Mouse (Mus musculus): ENCODE data around the gene Chrm4. TPM values are rescaled to one million over a fixed set of nuclear protein-coding genes. Genes with fewer than 3 reads are reported as not detected.
A peak's percentile ranks its signal among the peaks of the same experiment; 100 is the strongest.

Chrm4 gene
- polyA plus RNA-seq, 1 experiment from 2014 or later: 0.25 TPM

GRCm38 (mm10) chr2:91958701-91959457 is 31.8 kb downstream of the Chrm4 start:
- Histone ChIP-seq H3K4me2 (replicated peaks) (no peak overlapping the region), H3K27me3 (no peaks in the 10 kb centered on the region), H3K36me3 (0 out of 2 replicates have a peak, but pooled peaks cover 4% of the 10 kb centered on the region), H3K9ac (no peak overlapping the region), H3K9me3 (replicated peaks) (no peaks in the 10 kb centered on the region), H3K4me1 (peaks cover 69% of the 10 kb centered on the region), H3K4me3 (replicated peaks) (no peak overlapping the region), H3K27ac (replicated peaks) (no peak overlapping the region)
- no peak for ATAC-seq (ENCODE audit: insufficient number of reproducible peaks, low FRiP score, low TSS enrichment, low read depth)
- 45% methylated on average over 10 of the region's 10 CpGs for WGBS

GRCm38 (mm10) chr2:91959544-91960410 is 32.7 kb downstream of the Chrm4 start:
- no peak overlapping the region for H3K4me3 ChIP-seq (replicated peaks)
- H3K27me3 ChIP-seq: no peaks in the 10 kb centered on the region
- H3K36me3 ChIP-seq: 0 out of 2 replicates have a peak, but pooled peaks cover 4% of the 10 kb centered on the region
- H3K4me1 ChIP-seq: peaks cover 66% of the 10 kb centered on the region
- H3K27ac ChIP-seq (replicated peaks): no peak overlapping the region
- no peak overlapping the region for H3K4me2 ChIP-seq (replicated peaks)
- WGBS: 71% methylated on average over 11 of the region's 11 CpGs
- no peaks in the 10 kb centered on the region for H3K9me3 ChIP-seq (replicated peaks)
- no peak for ATAC-seq (ENCODE audit: insufficient number of reproducible peaks, low FRiP score, low TSS enrichment, low read depth)
- H3K9ac ChIP-seq: no peak overlapping the region

- Histone ChIP-seq H3K9me3 (replicated peaks) (no peaks in the 10 kb centered on the region), H3K4me2 (replicated peaks) (no peak overlapping the region), H3K4me1 (peaks cover 63% of the 10 kb centered on the region), H3K36me3 (0 out of 2 replicates have a peak, but pooled peaks cover 4% of the 10 kb centered on the region), H3K27ac (replicated peaks) (no peak overlapping the region), H3K4me3 (replicated peaks) (no peak overlapping the region), H3K27me3 (no peaks in the 10 kb centered on the region), H3K9ac (no peak overlapping the region)
- 90% methylated on average over 5 of the region's 5 CpGs for WGBS
- ATAC-seq (ENCODE audit: insufficient number of reproducible peaks, low FRiP score, low TSS enrichment, low read depth): no peak
Measured at GRCm38 (mm10) chr2:91960459-91960858, 33.4 kb downstream of the Chrm4 start.

- Histone ChIP-seq H3K9me3 (replicated peaks) (no peaks in the 10 kb centered on the region), H3K4me3 (replicated peaks) (peak overlapping the region; percentile 84), H3K36me3 (0 out of 2 replicates have a peak, but pooled peaks cover 4% of the 10 kb centered on the region), H3K27ac (replicated peaks) (peak overlapping the region; percentile 35; the same call in 1 of the 2 replicates), H3K27me3 (no peaks in the 10 kb centered on the region), H3K9ac (peak overlapping the region; percentile 93; the same call in 1 of the 2 replicates), H3K4me1 (peaks cover 55% of the 10 kb centered on the region), H3K4me2 (replicated peaks) (peak overlapping the region; percentile 85)
- no peak for ATAC-seq (ENCODE audit: insufficient number of reproducible peaks, low FRiP score, low TSS enrichment, low read depth)
- 44% methylated on average over 4 of the region's 4 CpGs for WGBS
Measured at GRCm38 (mm10) chr2:91961901-91962761, 35.1 kb downstream of the Chrm4 start.

- H3K4me2 ChIP-seq (replicated peaks): peak overlapping the region; percentile 85
- peak overlapping the region; percentile 84 for H3K4me3 ChIP-seq (replicated peaks)
- under 1% methylated on average over 39 of the region's 39 CpGs for WGBS
- peak overlapping the region; percentile 86 for H3K27ac ChIP-seq (replicated peaks)
- H3K9ac ChIP-seq: peak overlapping the region; percentile 93
- H3K4me1 ChIP-seq: peaks cover 49% of the 10 kb centered on the region
- H3K36me3 ChIP-seq: 0 out of 2 replicates have a peak, but pooled peaks cover 4% of the 10 kb centered on the region
- H3K9me3 ChIP-seq (replicated peaks): no peaks in the 10 kb centered on the region
- ATAC-seq (ENCODE audit: insufficient number of reproducible peaks, low FRiP score, low TSS enrichment, low read depth): no peak
- no peaks in the 10 kb centered on the region for H3K27me3 ChIP-seq
Measured at GRCm38 (mm10) chr2:91962864-91963401, 35.9 kb downstream of the Chrm4 start.

GRCm38 (mm10) chr2:91963443-91963932 is 36.4 kb downstream of the Chrm4 start:
- peak; percentile 92 for ATAC-seq (ENCODE audit: insufficient number of reproducible peaks, low FRiP score, low TSS enrichment, low read depth)
- Histone ChIP-seq H3K4me2 (replicated peaks) (peak overlapping the region; percentile 85), H3K4me3 (replicated peaks) (peak overlapping the region; percentile 84), H3K27ac (replicated peaks) (peak overlapping the region; percentile 86), H3K4me1 (peaks cover 52% of the 10 kb centered on the region), H3K36me3 (0 out of 2 replicates have a peak, but pooled peaks cover 4% of the 10 kb centered on the region), H3K9ac (peak overlapping the region; percentile 93), H3K27me3 (no peaks in the 10 kb centered on the region), H3K9me3 (replicated peaks) (no peaks in the 10 kb centered on the region)
- WGBS: 0% methylated on average over 48 of the region's 57 CpGs

GRCm38 (mm10) chr2:91964610-91965204 is 37.7 kb downstream of the Chrm4 start:
- 0 out of 2 replicates have a peak, but pooled peaks cover 4% of the 10 kb centered on the region for H3K36me3 ChIP-seq
- H3K27me3 ChIP-seq: no peaks in the 10 kb centered on the region
- peaks cover 41% of the 10 kb centered on the region for H3K4me1 ChIP-seq
- peak overlapping the region; percentile 85 for H3K4me2 ChIP-seq (replicated peaks)
- H3K27ac ChIP-seq (replicated peaks): peak overlapping the region; percentile 86
- no peaks in the 10 kb centered on the region for H3K9me3 ChIP-seq (replicated peaks)
- no peak for ATAC-seq (ENCODE audit: insufficient number of reproducible peaks, low FRiP score, low TSS enrichment, low read depth)
- peak overlapping the region; percentile 28; the same call in 1 of the 2 replicates for H3K9ac ChIP-seq
- H3K4me3 ChIP-seq (replicated peaks): peak overlapping the region; percentile 84
- 53% methylated on average over 3 of the region's 3 CpGs for WGBS

- Histone ChIP-seq H3K27me3 (no peaks in the 10 kb centered on the region), H3K27ac (replicated peaks) (peak overlapping the region; percentile 86), H3K4me3 (replicated peaks) (peak overlapping the region; percentile 84), H3K36me3 (no peaks in the 10 kb centered on the region), H3K9ac (peak overlapping the region; percentile 28; the same call in 1 of the 2 replicates), H3K4me2 (replicated peaks) (peak overlapping the region; percentile 85), H3K4me1 (peaks cover 35% of the 10 kb centered on the region), H3K9me3 (replicated peaks) (no peaks in the 10 kb centered on the region)
- WGBS: 16% methylated on average over 20 of the region's 20 CpGs
- ATAC-seq (ENCODE audit: insufficient number of reproducible peaks, low FRiP score, low TSS enrichment, low read depth): no peak
Measured at GRCm38 (mm10) chr2:91965417-91965816, 38.4 kb downstream of the Chrm4 start.

- Histone ChIP-seq H3K9me3 (replicated peaks) (no peaks in the 10 kb centered on the region), H3K36me3 (no peaks in the 10 kb centered on the region), H3K4me1 (peaks cover 38% of the 10 kb centered on the region), H3K27ac (replicated peaks) (no peak overlapping the region), H3K4me3 (replicated peaks) (no peak overlapping the region), H3K9ac (no peak overlapping the region), H3K4me2 (replicated peaks) (no peak overlapping the region), H3K27me3 (no peaks in the 10 kb centered on the region)
- ATAC-seq (ENCODE audit: insufficient number of reproducible peaks, low FRiP score, low TSS enrichment, low read depth): no peak
- WGBS: 85% methylated on average over 5 of the region's 5 CpGs
Measured at GRCm38 (mm10) chr2:91966367-91966766, 39.3 kb downstream of the Chrm4 start.

GRCm38 (mm10) chr2:91967962-91968361 is 40.9 kb downstream of the Chrm4 start:
- Histone ChIP-seq H3K4me1 (peaks cover 35% of the 10 kb centered on the region), H3K4me2 (replicated peaks) (no peak overlapping the region), H3K9ac (no peak overlapping the region), H3K9me3 (replicated peaks) (no peaks in the 10 kb centered on the region), H3K27ac (replicated peaks) (peak overlapping the region; percentile 48; the same call in 1 of the 2 replicates), H3K36me3 (no peaks in the 10 kb centered on the region), H3K4me3 (replicated peaks) (no peak overlapping the region), H3K27me3 (no peaks in the 10 kb centered on the region)
- 53% methylated on average over 11 of the region's 11 CpGs for WGBS
- ATAC-seq (ENCODE audit: insufficient number of reproducible peaks, low FRiP score, low TSS enrichment, low read depth): no peak
